Comparison of ENCODE assay signal across 8 mouse cellular contexts in genomic region chr1:135154411-135154959, GRCm38 (mm10). TPM values are rescaled to one million over a fixed set of nuclear protein-coding genes. Genes with fewer than 3 reads are reported as not detected.
DNase-seq lines count a peak whose midpoint lies in the region; ATAC-seq and TF ChIP-seq lines count a peak whose summit lies in the region.

No protein-coding gene starts in this region.

- H3K27ac ChIP-seq in ES-E14 (ENCODE audit: insufficient read depth, low read depth, low read length, poor library complexity, severe bottlenecking): peak overlapping the region; percentile 40; the same call in 1 of the 2 replicates
- peak overlapping the region; percentile 94 for H3K27ac ChIP-seq in forebrain, embryonic 13.5 days
- no peak overlapping the region for H3K27ac ChIP-seq in liver, embryonic 14.5 days
- H3K27ac ChIP-seq in neural tube, embryonic 12.5 days: peak overlapping the region; percentile 75
- peak overlapping the region; percentile 76 for H3K27ac ChIP-seq in stomach, postnatal 0 days (replicated peaks)

- no peaks in the 10 kb centered on the region for H3K9me3 ChIP-seq in ES-E14 (ENCODE audit: control insufficient read depth, insufficient read depth, low read depth, low read length)
- no peaks in the 10 kb centered on the region for H3K9me3 ChIP-seq in forebrain, embryonic 13.5 days (replicated peaks)
- H3K9me3 ChIP-seq in liver, embryonic 14.5 days (ENCODE audit: control insufficient read depth, low read length): no peaks in the 10 kb centered on the region
- H3K9me3 ChIP-seq in neural tube, embryonic 12.5 days: no peaks in the 10 kb centered on the region
- no peaks in the 10 kb centered on the region for H3K9me3 ChIP-seq in stomach, postnatal 0 days (ENCODE audit: control insufficient read depth, low read length)

- TF ChIP-seq EP300 in liver, embryonic 14.5 days (IDR thresholded peaks at IDR 0.05; ENCODE audit: low read depth): no peak
- TF ChIP-seq EP300 in stomach, postnatal 0 days (optimal IDR thresholded peaks at IDR 0.05): no peak

- H3K4me1 ChIP-seq in ES-E14 (ENCODE audit: control insufficient read depth in 2 of 2, insufficient read depth in 2 of 2, low read length in 2 of 2, poor library complexity in 1 of 2): peaks cover 1 to 11% of the 10 kb centered on the region in 2 experiments; a peak in 1 of 4 replicates
- H3K4me1 ChIP-seq in forebrain, embryonic 13.5 days: peaks cover 49% of the 10 kb centered on the region
- H3K4me1 ChIP-seq in liver, embryonic 14.5 days (replicated peaks; ENCODE audit: control insufficient read depth in 2 of 2, insufficient read depth in 2 of 2, low read length in 1 of 2): peaks cover 0 to 7% of the 10 kb centered on the region in 2 experiments; a peak in 2 of 4 replicates
- H3K4me1 ChIP-seq in neural tube, embryonic 12.5 days: peaks cover 26% of the 10 kb centered on the region
- H3K4me1 ChIP-seq in stomach, postnatal 0 days (replicated peaks; ENCODE audit: control insufficient read depth, insufficient read depth): no peaks in the 10 kb centered on the region; the same call in 1 of the 2 replicates

- in situ Hi-C loops in ES-E14 (cut with MboI; ENCODE audit: low sequenced_read_pairs in 2 of 2, unreplicated experiment in 2 of 2): loop anchor here in 1 of 2 experiments (25.0 kb wide), 1 partner anchor 208 kb away; no protein-coding TSS in a partner anchor

- H3K4me3 ChIP-seq in ES-E14 (ENCODE audit: insufficient read depth in 1 of 2, low read depth in 1 of 2, low read length in 2 of 2, poor library complexity in 1 of 2, severe bottlenecking in 1 of 2): peak overlapping the region; percentile 36 to 38
- H3K4me3 ChIP-seq in forebrain, embryonic 13.5 days: peak overlapping the region; percentile 21
- peak overlapping the region in 1 of 2 experiments; percentile 50; a peak in 1 of 4 replicates for H3K4me3 ChIP-seq in liver, embryonic 14.5 days (ENCODE audit: insufficient read depth in 1 of 2, low read depth in 2 of 2, low read length in 2 of 2)
- H3K4me3 ChIP-seq in neural tube, embryonic 12.5 days: peak overlapping the region; percentile 18
- no peak overlapping the region for H3K4me3 ChIP-seq in stomach, postnatal 0 days (ENCODE audit: low read depth, low read length)

- peak; percentile 91 for DNase-seq in ES-E14 (ENCODE audit: low read depth, low spot score)
- peak; percentile 83 to 87 for DNase-seq in heart, postnatal 10 days
- peak; percentile 70 to 74 for DNase-seq in kidney, postnatal 36 days
- peak; percentile 73 to 88 (median 87) for DNase-seq in liver, embryonic 14.5 days (ENCODE audit: low read depth in 3 of 3, low spot score in 3 of 3)
- peak; percentile 79 for DNase-seq in stomach, postnatal 0 days (ENCODE audit: low spot score)

- intact Hi-C loops in heart, postnatal 10 days (cut with DNase I): loop anchor here (1.0 to 10.0 kb wide), 2 partner anchors 214 to 540 kb away; no protein-coding TSS in a partner anchor

- no peaks in the 10 kb centered on the region for H3K27me3 ChIP-seq in forebrain, embryonic 13.5 days
- no peaks in the 10 kb centered on the region for H3K27me3 ChIP-seq in liver, embryonic 14.5 days (ENCODE audit: control insufficient read depth, insufficient read depth, low read length)
- H3K27me3 ChIP-seq in neural tube, embryonic 12.5 days (replicated peaks): no peaks in the 10 kb centered on the region
- no peaks in the 10 kb centered on the region for H3K27me3 ChIP-seq in stomach, postnatal 0 days (ENCODE audit: control insufficient read depth, insufficient read depth, low read length)

- H3K36me3 ChIP-seq in ES-E14 (ENCODE audit: control insufficient read depth, insufficient read depth, low read length, poor library complexity, severe bottlenecking): peaks cover 25% of the 10 kb centered on the region
- peaks cover 43% of the 10 kb centered on the region for H3K36me3 ChIP-seq in forebrain, embryonic 13.5 days (ENCODE audit: poor library complexity, severe bottlenecking)
- H3K36me3 ChIP-seq in liver, embryonic 14.5 days (replicated peaks; ENCODE audit: control insufficient read depth, insufficient read depth, low read depth): no peaks in the 10 kb centered on the region
- H3K36me3 ChIP-seq in neural tube, embryonic 12.5 days: peaks cover 28% of the 10 kb centered on the region
- H3K36me3 ChIP-seq in stomach, postnatal 0 days (ENCODE audit: control insufficient read depth, insufficient read depth, low read length): peaks cover 3% of the 10 kb centered on the region; the same call in 1 of the 2 replicates

- peak; percentile 63 for ATAC-seq in cerebellum, adult (ENCODE audit: insufficient number of reproducible peaks, low FRiP score, low TSS enrichment)
- ATAC-seq in forebrain, embryonic 13.5 days: peak; percentile 69
- peak; percentile 85 for ATAC-seq in liver, embryonic 14.5 days (ENCODE audit: insufficient read depth)
- ATAC-seq in neural tube, embryonic 12.5 days (ENCODE audit: low FRiP score, low read depth): peak; percentile 49; the same call in 1 of the 2 replicates
- ATAC-seq in stomach, postnatal 0 days (ENCODE audit: low FRiP score, low TSS enrichment): peak; percentile 72

- peak; percentile 88 for TF ChIP-seq CTCF in liver, embryonic 14.5 days (IDR thresholded peaks at IDR 0.05; ENCODE audit: low read depth)
- peak; percentile 85 for TF ChIP-seq CTCF in stomach, postnatal 0 days (IDR thresholded peaks at IDR 0.05; ENCODE audit: low read depth)

- WGBS in forebrain, embryonic 13.5 days: under 1% methylated on average over 14 of the region's 14 CpGs
- 13% methylated on average over 14 of the region's 14 CpGs for WGBS in liver, embryonic 14.5 days (ENCODE audit: insufficient replicate concordance)
- WGBS in neural tube, embryonic 12.5 days: 3% methylated on average over 14 of the region's 14 CpGs
- 4% methylated on average over 14 of the region's 14 CpGs for WGBS in stomach, postnatal 0 days

- 0 out of 2 replicates have a peak overlapping the region, but pooled peaks have one; percentile 12 for H3K9ac ChIP-seq in ES-E14 (ENCODE audit: insufficient read depth, low read depth, low read length, poor library complexity, severe bottlenecking)
- peak overlapping the region; percentile 62 for H3K9ac ChIP-seq in forebrain, embryonic 13.5 days
- no peak overlapping the region for H3K9ac ChIP-seq in liver, embryonic 14.5 days (replicated peaks)
- H3K9ac ChIP-seq in neural tube, embryonic 12.5 days: peak overlapping the region; percentile 53; the same call in 1 of the 2 replicates
- no peak overlapping the region for H3K9ac ChIP-seq in stomach, postnatal 0 days (ENCODE audit: low read length)

- peak overlapping the region; percentile 55 for H3K4me2 ChIP-seq in forebrain, embryonic 13.5 days
- H3K4me2 ChIP-seq in liver, embryonic 14.5 days (ENCODE audit: low read depth): peak overlapping the region; percentile 43
- peak overlapping the region; percentile 53 for H3K4me2 ChIP-seq in neural tube, embryonic 12.5 days (replicated peaks)
- peak overlapping the region; percentile 40 for H3K4me2 ChIP-seq in stomach, postnatal 0 days (replicated peaks; ENCODE audit: low read depth)

TF ChIP-seq in ES-E14, 5 proteins besides CTCF, POLR2A, EP300 and RAD21:
- no peak for TF ChIP-seq ZNF384 (IDR thresholded peaks at IDR 0.05; ENCODE audit: low read depth, low read length)
- TF ChIP-seq CHD2 (IDR thresholded peaks at IDR 0.05; ENCODE audit: low read depth, low read length): no peak
- no peak for TF ChIP-seq MAFK (IDR thresholded peaks at IDR 0.05; ENCODE audit: insufficient read depth, low read depth, low read length)
- 0 out of 2 replicates have a peak, but pooled peaks have one; percentile 32 for TF ChIP-seq HCFC1 (IDR thresholded peaks at IDR 0.05; ENCODE audit: borderline replicate concordance, insufficient read depth, low read length)
- TF ChIP-seq ZC3H11A (IDR thresholded peaks at IDR 0.05; ENCODE audit: borderline replicate concordance, low read depth, low read length): peak; percentile 55; the same call in 1 of the 2 replicates

RNA-seq across cellular contexts. Expression of gene Arl8a, which starts 7.9 kb away (rescaled TPM):
- total RNA-seq in ES-E14 (2012; rRNA removed): 17.5 and 19.3 TPM in 2 replicates
- polyA plus RNA-seq in forebrain, embryonic 13.5 days (2015; fragmentation: Nextera tagmentation; extraction: Ambion mirVana): 161 and 162 TPM in 2 replicates
- 10 to 100 TPM; 29.9 to 31.8 TPM for total RNA-seq in heart, postnatal 10 days (2021)
- polyA plus RNA-seq in liver, embryonic 14.5 days (2012; rRNA removed): 8.1 and 9.2 TPM in 2 replicates
- polyA plus RNA-seq in liver, embryonic 14.5 days (2014; fragmentation: Nextera tagmentation; extraction: Ambion mirVana): 7.2 and 8.5 TPM in 2 replicates
- polyA plus RNA-seq in neural tube, embryonic 12.5 days (2016; fragmentation: Nextera tagmentation; extraction: Ambion mirVana): 185 and 197 TPM in 2 replicates
- 42.2 and 43.9 TPM in 2 replicates for polyA plus RNA-seq in stomach, postnatal 0 days (2015; fragmentation: Nextera tagmentation; extraction: Ambion mirVana)

RNA-seq across cellular contexts. Expression of gene Gpr37l1, which starts 13.0 kb away (rescaled TPM):
- 0.26 TPM in 1 of 2 replicates, not detected in the other for total RNA-seq in ES-E14 (2012; rRNA removed)
- polyA plus RNA-seq in forebrain, embryonic 13.5 days (2015; fragmentation: Nextera tagmentation; extraction: Ambion mirVana): not detected in 2 replicates
- under 1 TPM in 1 of 2 experiments, not detected in 1; 0.29 TPM for total RNA-seq in heart, postnatal 10 days (2021)
- polyA plus RNA-seq in liver, embryonic 14.5 days (2012; rRNA removed): 0.01 TPM in 1 of 2 replicates, not detected in the other
- polyA plus RNA-seq in liver, embryonic 14.5 days (2014; fragmentation: Nextera tagmentation; extraction: Ambion mirVana): not detected in 2 replicates
- polyA plus RNA-seq in neural tube, embryonic 12.5 days (2016; fragmentation: Nextera tagmentation; extraction: Ambion mirVana): 0.11 and 0.16 TPM in 2 replicates
- 3.1 and 3.4 TPM in 2 replicates for polyA plus RNA-seq in stomach, postnatal 0 days (2015; fragmentation: Nextera tagmentation; extraction: Ambion mirVana)

RNA-seq across cellular contexts. Expression of gene Ptpn7, which starts 22.0 kb away (rescaled TPM):
- 1.1 and 2.3 TPM in 2 replicates for total RNA-seq in ES-E14 (2012; rRNA removed)
- polyA plus RNA-seq in forebrain, embryonic 13.5 days (2015; fragmentation: Nextera tagmentation; extraction: Ambion mirVana): 0.34 and 0.53 TPM in 2 replicates
- total RNA-seq in heart, postnatal 10 days (2021): under 1 TPM; 0.60 to 0.82 TPM
- 11.9 and 12.4 TPM in 2 replicates for polyA plus RNA-seq in liver, embryonic 14.5 days (2012; rRNA removed)
- polyA plus RNA-seq in liver, embryonic 14.5 days (2014; fragmentation: Nextera tagmentation; extraction: Ambion mirVana): 8.6 and 9.4 TPM in 2 replicates
- 1.1 and 1.2 TPM in 2 replicates for polyA plus RNA-seq in neural tube, embryonic 12.5 days (2016; fragmentation: Nextera tagmentation; extraction: Ambion mirVana)
- 0.32 and 0.46 TPM in 2 replicates for polyA plus RNA-seq in stomach, postnatal 0 days (2015; fragmentation: Nextera tagmentation; extraction: Ambion mirVana)

RNA-seq across cellular contexts. Expression of gene Lgr6, which starts 49.4 kb away (rescaled TPM):
- total RNA-seq in ES-E14 (2012; rRNA removed): 1.7 TPM in 2 replicates
- 0.15 and 0.30 TPM in 2 replicates for polyA plus RNA-seq in forebrain, embryonic 13.5 days (2015; fragmentation: Nextera tagmentation; extraction: Ambion mirVana)
- total RNA-seq in heart, postnatal 10 days (2021): 10 to 100 TPM; 12.3 to 17.4 TPM
- 0.02 TPM in 2 replicates for polyA plus RNA-seq in liver, embryonic 14.5 days (2012; rRNA removed)
- 0.05 and 0.08 TPM in 2 replicates for polyA plus RNA-seq in liver, embryonic 14.5 days (2014; fragmentation: Nextera tagmentation; extraction: Ambion mirVana)
- 0.96 and 1.1 TPM in 2 replicates for polyA plus RNA-seq in neural tube, embryonic 12.5 days (2016; fragmentation: Nextera tagmentation; extraction: Ambion mirVana)
- 0.35 and 1.0 TPM in 2 replicates for polyA plus RNA-seq in stomach, postnatal 0 days (2015; fragmentation: Nextera tagmentation; extraction: Ambion mirVana)

Comparison
In these comparisons a context has a peak if more than half of its experiments do, and no peak if none do; other contexts are left out.
1. H3K9ac ChIP-seq: peak in ES-E14 (single experiment), forebrain, embryonic 13.5 days (single experiment) and neural tube, embryonic 12.5 days (single experiment); none in liver, embryonic 14.5 days (single experiment) and stomach, postnatal 0 days (single experiment).
2. Peak in every context shown above with its lines, with median percentiles within 50 percentile points of each other: DNase-seq, ATAC-seq and H3K4me2 ChIP-seq.